Mouse (Mus musculus): Measurements from ENCODE around the gene Vinac1.

DNA sequence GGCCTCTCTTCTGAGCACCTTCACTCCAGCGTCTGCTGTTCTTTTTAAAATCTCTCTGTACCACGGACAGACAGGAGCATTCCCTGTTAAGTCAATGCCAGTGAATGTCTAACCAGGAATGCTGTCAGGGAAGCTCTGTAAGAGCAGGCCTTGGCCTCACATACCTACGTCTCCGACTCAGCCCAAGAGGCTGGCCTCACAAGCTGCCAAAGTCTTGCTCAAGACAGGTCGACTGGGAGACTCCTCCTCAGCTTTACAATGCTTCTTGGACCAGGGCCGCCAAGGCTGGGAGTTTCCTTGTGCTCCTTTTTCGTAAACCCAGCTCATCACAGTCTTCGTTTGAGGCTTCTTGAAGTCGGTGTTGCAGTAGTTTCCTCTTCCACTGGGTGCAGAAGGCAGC is 23.2 kb downstream of the Vinac1 start:
- no peak for TF ChIP-seq CTCF (IDR thresholded peaks at IDR 0.05)
- no peak for TF ChIP-seq EP300 (IDR thresholded peaks at IDR 0.05)
